Mouse (Mus musculus) embryonic stem cell, embryonic (primary cell): ENCODE measurements around the gene Grb10.

ENCODE experiments used
- CTCF ChIA-PET, 4 experiments: fragments of 300-600 bp in 2 of 4; fragments of 350-600 bp in 2 of 4; sonication (Branson Sonifier 250); formaldehyde crosslinking; loops; one replicate each; lab custom pipeline; 2022; ENCODE audit warnings: inconsistent platforms in 2 of 4; lab: Charles Lee
- POLR2A ChIA-PET, 4 experiments: fragments of 300-600 bp in 2 of 4; fragments of 350-600 bp in 2 of 4; sonication (Branson Sonifier 250); formaldehyde crosslinking; loops; one replicate each; lab custom pipeline; 2022; ENCODE audit warnings: antibody characterized with exemption in 4 of 4, inconsistent platforms in 1 of 4; lab: Charles Lee

Gene Grb10

DNA sequence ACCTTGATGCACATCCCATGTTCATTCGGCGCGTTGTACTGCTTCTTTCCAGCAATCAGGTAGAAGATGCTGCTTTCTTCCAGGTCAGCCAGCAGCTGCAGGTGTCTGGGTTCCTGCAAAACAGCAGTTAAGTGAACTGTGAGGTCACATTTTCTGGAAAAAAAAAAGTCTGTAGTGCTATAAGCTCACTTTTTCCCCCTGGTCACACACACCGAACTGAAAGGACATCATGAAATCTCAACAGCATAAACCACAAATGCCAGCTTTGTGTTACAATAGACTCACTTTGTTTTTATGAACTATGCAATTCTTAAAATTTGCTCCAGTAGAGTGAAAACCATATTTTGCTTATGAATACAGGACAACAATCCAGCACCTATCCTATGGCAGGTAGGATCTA lies 93.7 kb downstream of the Grb10 start:
- POLR2A ChIA-PET = interaction anchor here in 3 of 4 experiments (0.7 to 5.9 kb wide), 11 partner anchors 9 to 173 kb away, joined by 3 to 40 read pairs (median 22); partner anchors contain the start of gene Fignl1 (in 1 of the 3)
- CTCF ChIA-PET = no interaction called here

DNA sequence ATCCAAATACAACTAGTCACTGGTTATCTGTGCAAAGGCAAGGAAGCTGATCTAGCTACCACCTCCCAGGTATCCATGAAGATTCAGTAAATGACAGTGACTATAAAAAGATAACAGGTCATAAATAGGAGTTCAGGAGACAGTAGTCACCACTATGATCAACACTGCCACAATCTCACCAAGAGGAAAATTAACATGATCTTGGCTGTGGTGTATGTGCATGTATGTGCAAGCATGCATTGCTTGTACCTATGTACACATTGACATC lies 94.5 kb downstream of the Grb10 start:
- CTCF ChIA-PET = no interaction called here

DNA sequence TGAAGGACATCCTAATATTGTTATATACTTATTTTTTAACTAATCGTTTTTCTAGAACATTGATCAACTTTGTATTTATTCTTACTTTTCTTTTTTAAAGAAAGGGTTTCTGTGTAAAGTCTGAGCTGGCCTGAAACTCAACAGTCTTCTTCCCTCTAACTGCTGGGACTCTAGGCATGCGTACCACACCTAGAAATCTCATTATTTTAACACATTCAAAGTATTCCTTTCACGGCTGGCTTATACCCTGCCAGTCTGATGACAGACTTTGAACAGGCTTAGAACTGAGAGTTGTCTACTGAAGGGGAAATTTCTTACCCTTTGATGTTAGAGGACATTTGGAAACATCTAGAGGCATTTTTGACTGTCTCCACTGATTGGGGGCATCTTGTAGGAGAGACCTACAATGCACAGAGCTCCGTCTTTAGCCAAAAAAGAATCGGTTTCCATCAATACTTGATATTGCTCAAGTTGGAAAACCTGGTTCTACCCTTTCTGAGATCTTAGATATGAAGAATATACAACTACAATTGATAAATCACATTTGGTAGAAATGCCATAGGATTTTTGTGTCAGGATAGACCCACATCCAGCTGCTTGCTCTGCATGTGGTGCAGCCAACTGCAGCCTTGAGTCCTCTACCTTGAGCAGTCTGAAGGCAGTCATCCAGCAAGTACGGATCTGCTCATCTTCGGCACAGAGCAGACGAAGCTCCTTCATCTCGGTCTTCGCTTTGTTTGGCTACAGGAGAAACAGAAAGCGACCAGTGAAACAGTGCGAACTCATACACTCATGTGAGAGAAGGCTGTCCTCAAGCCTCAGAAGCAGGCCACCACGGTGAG lies 95.0 kb downstream of the Grb10 start:
- ChIA-PET CTCF (interaction anchor here (0.6 to 1.4 kb wide), 4 partner anchors 21 to 124 kb away, joined by 3 to 7 read pairs (median 3); no protein-coding TSS in a partner anchor), POLR2A (interaction anchor here in 3 of 4 experiments (0.5 to 5.9 kb wide), 29 partner anchors 9 to 134 kb away, joined by 3 to 40 read pairs (median 4); partner anchors contain the start of gene Fignl1 (in 1 of the 3))

More for the DNA sequence above, 94.5 kb downstream of the Grb10 start:
- POLR2A ChIA-PET = interaction anchor here in 3 of 4 experiments (0.7 to 5.9 kb wide), 16 partner anchors 10 to 174 kb away, joined by 3 to 40 read pairs (median 8); partner anchors contain the start of gene Fignl1 (in 1 of the 3)

DNA sequence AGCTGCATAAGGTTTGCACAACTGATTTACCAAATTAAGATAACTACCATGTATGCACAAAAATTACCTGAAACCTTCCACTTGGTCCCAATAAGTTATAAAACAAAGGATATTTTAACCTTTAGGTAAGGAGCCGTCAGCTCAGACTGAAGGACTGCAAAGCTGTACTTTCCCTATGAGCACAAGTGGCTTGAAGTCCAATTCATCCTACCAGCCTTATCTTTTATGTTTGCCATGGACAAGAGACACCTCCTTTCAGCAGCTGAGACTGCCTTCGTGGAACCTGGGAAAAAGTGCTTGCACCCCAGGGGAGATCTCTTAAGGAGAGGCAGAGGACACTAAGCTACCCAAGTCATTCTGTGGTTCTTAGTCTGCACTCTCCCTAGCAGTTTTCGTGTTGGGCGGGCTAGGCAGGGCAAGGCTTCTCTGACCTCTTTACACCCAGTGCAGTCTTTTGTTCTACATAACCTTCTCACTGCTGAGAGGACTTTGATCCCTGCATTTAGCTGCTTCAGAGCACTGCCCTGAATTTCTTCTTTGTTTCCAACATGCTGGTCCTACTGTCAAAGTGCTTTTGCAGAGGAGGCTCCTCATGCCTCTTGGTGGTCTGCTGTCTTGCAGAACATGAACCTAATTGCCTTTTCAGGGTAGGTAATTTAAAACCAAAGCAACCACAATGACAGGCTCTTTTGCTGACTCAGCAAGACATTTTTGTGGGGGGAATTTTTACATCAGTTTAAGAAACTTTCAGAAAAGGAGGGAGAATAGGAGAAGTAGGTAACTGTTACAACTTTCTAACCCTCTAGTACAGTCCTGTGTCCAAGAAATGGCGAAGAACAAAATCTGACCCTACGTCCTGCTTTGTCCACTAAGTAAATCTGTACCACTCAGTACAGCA lies 95.9 kb downstream of the Grb10 start:
- ChIA-PET POLR2A (interaction anchor here (0.5 to 5.5 kb wide), 36 partner anchors 8 to 508 kb away, joined by 3 to 40 read pairs (median 4); partner anchors contain the start of gene Fignl1 (in 1 of the 4)), CTCF (interaction anchor here (0.6 to 1.7 kb wide), 5 partner anchors 21 to 123 kb away, joined by 3 to 7 read pairs (median 3); no protein-coding TSS in a partner anchor)

DNA sequence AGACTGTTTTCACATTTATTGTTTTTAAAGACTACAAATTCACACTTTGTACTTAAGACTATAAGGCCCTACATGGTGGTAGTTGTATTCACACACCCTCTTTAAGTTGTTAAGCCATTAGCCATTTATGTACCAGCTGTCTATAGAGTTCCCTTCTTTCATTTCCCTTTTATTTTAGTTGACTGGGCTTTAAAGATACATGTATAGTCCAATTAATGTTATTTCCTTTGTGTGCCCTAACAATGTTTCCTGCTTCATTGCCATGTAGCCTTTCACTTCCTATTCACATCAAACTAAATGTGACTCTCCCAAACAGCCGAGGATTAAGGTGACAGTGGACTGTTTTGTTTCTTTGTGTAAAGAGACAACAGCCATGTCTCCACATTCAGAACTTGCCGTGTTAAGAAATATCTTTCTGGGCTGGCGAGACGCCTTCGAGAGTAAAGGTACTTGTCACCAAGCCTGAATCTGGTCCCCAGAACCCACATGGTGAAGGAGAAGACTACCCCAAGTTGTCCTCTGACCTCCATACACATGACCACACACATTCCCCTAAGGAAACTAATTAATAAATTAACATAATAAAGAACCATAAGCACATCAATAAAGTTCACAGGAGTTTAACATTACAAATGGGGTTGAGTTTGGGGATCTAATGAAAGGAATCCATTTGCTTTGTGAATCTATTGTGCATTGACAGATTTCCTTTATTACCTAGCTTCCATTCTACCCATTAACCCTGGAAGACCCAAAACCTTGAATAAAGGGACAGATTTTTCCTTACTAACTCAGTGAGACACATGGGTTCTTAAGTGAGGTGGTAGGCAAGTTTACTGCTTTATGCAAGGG lies 97.4 kb downstream of the Grb10 start:
- CTCF ChIA-PET = interaction anchor here in 2 of 4 experiments (0.6 to 1.7 kb wide), 2 partner anchors 52 to 120 kb away, joined by 6 to 8 read pairs; no protein-coding TSS in a partner anchor

DNA sequence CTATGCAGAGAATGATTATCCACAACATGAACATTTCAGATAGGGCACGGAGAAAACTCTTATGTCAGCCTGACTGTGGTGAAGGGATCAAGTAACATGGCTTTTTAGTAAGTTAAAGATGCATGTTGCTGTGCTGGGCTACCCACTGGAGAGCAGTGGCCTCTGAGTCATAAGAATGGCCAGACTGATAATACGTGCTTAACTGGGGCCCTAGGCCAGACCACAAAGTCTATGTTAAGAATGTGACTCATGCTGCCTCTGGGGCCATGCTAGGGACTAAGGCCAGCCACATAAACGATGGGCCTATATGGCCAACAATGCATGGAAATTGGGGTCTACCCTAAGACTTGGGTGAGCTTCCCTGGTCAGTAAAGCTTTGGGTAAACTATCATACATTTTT lies 98.9 kb downstream of the Grb10 start:
- CTCF ChIA-PET = interaction anchor here in 2 of 4 experiments (0.6 to 1.2 kb wide), 2 partner anchors 32 to 119 kb away, joined by 3 read pairs; no protein-coding TSS in a partner anchor
- POLR2A ChIA-PET = interaction anchor here in 3 of 4 experiments (0.6 to 3.7 kb wide), 13 partner anchors 8 to 949 kb away, joined by 3 to 27 read pairs (median 5); partner anchors contain the start of gene Fignl1 (in 1 of the 3)

More for the DNA sequence above, 97.4 kb downstream of the Grb10 start:
- POLR2A ChIA-PET = interaction anchor here (0.6 to 5.5 kb wide), 18 partner anchors 9 to 132 kb away, joined by 3 to 40 read pairs (median 4); partner anchors contain the start of gene Fignl1 (in 1 of the 4)

DNA sequence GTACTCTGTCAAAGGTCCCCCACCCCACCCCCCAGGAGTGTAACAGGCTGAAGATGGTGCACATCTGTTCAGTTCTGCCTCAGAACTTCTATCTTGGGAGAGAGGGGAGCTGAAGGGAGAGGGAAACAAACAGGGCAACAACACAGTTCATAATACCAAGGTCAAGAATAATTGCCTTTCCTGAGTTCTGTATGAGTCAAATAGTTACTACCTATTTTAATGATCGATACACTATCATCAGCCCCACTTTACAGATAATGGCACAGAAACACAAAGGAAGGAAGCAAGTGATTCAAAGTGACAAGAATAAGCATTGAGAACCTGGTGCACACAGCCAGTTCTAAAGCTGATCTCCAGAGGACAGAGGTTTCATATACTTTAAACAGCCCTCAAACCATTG lies 99.9 kb downstream of the Grb10 start:
- POLR2A ChIA-PET = interaction anchor here in 2 of 4 experiments (0.6 to 3.7 kb wide), 9 partner anchors 9 to 145 kb away, joined by 3 to 27 read pairs (median 4); partner anchors contain the start of gene Fignl1 (in 1 of the 2)
- CTCF ChIA-PET = interaction anchor here in 2 of 4 experiments (0.6 kb wide), 2 partner anchors 67 to 115 kb away, joined by 3 to 4 read pairs; no protein-coding TSS in a partner anchor

DNA sequence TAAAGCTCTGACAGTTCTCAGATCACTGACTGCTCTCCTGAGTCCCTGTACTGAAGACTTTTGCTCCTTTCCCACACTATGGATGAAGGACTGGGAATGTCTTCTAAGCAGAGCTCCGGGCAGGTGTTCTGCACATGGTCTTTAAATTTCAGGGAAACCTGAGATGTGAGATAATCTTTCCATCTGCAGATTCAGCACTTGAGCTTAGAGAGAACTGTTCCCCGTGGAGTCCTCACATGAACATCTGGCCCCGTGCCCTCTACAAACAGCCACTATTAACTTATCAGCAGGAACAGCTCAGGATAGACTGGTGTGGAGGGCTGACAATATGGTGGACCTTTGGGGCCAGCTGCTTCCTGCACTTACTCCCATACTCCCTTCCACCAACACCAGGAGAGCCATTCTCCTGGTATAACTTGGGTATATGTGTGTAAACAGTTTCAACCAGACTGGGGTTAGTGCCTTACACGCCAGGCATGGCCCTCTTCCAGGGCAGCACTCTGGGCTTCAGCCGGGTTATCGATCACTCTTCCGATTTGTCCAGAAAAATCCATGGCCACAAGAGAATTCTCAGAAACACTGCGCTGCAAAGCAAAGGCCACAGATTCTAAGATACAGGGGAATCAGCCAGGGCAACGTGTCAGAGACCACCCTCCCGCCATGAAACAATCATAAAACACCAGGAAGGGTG lies 101.0 kb downstream of the Grb10 start:
- CTCF ChIA-PET = no interaction called here
- POLR2A ChIA-PET = interaction anchor here (0.6 to 3.7 kb wide), 18 partner anchors 10 to 144 kb away, joined by 3 to 27 read pairs (median 4); no protein-coding TSS in a partner anchor

DNA sequence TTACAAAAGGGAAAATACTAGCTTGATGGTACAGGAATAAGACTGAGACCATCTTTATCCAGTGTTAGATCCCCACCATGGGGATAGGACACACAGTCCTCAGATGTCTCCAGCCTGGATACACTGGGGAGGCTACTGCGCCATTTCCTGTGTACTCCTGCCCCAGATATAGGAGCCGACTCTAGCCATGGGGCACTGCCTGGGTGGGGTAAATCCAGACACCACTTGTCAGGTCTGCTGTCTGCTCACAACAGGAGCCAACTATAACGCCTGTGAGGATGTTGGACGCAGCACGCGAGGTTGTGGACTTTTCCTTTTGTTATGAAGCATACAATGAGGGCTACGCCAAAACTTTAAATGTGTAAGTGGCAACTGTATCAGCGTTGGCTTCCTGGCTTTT lies 103.7 kb downstream of the Grb10 start:
- ChIA-PET POLR2A (interaction anchor here in 2 of 4 experiments (1.0 to 6.4 kb wide), 11 partner anchors 8 to 126 kb away, joined by 3 to 45 read pairs (median 4); partner anchors contain the start of gene Fignl1 (in 1 of the 2)), CTCF (no interaction called here)

DNA sequence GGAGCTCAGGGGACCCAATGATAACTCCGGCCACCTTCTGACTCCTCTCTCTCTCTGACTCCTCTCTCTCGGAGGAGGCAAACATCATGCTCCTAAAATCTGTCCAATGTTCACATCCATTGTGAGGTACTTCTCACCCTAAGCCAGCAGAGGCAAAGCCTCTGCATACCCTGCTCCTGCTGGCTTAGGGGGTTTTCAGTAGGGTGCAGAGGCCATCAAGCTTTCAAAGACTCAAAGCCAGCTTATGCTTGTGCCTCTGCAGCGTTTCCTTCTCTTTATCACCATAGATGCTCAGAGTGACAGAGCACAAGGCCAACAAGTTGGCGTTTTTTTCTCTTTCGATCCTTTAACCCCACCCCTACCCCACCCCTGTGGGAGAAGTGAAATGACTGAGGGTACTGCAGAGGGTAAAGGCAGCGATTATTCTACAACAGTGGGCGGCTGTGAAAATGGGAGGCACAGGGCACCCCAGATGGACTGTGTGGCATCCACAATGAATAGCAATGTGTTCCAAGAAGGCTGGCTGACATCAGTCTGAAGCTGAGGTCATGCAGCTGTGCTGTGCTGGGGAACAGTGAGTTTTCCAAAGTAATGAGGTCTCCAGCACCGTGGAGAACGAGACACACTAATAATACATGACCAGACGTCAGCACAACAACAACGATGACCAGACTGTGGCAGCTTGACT lies 106.2 kb downstream of the Grb10 start:
- ChIA-PET POLR2A (interaction anchor here (0.5 to 6.4 kb wide), 16 partner anchors 9 to 123 kb away, joined by 3 to 45 read pairs (median 4); partner anchors contain the start of gene Fignl1 (in 1 of the 4)), CTCF (interaction anchor here in 1 of 4 experiments (0.6 kb wide), 1 partner anchor 40 kb away, joined by 5 read pairs; no protein-coding TSS in a partner anchor)

DNA sequence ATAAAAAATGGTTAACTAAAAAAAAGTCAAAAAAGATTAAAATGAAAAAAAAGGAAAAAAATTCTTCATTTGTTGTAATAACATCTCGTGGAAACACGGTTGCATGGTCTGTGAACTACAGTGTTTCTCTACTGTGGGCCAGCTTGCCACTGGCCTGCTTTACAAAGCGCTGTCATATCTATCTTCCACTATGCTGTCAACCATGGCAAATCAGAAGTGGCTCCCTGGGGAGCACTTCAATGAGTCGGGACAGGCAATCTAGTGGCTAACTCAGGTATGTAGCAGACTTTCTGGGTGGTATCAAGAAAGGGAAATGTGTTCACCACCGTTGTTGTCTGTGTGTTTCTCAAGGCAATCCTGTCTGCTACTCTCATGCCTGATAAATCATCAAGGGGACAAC lies 106.8 kb downstream of the Grb10 start:
- ChIA-PET CTCF (interaction anchor here in 1 of 4 experiments (1.2 kb wide), 1 partner anchor 143 kb away, joined by 4 read pairs; no protein-coding TSS in a partner anchor), POLR2A (interaction anchor here in 3 of 4 experiments (0.5 to 6.4 kb wide), 15 partner anchors 9 to 123 kb away, joined by 3 to 45 read pairs (median 4); partner anchors contain the start of gene Fignl1 (in 1 of the 3))

DNA sequence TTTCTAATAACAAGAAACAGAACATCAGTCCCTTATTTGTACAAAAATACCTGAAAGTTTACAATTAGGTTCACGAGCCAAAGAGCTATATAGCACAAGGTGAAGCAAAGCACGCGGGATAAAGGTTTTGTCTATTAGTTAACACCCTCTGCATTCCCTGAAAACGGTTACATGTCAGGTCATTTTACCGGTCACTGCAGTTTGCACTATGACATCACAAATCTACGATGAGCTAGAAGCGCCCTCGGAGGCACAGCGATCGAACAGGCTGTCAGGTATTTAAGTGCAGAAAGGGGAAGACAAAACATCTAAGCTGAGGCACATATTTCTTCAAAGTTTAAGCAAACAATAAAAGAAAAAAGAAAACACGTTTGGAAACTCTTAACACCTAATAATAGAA lies 108.0 kb downstream of the Grb10 start:
- POLR2A ChIA-PET = interaction anchor here in 3 of 4 experiments (0.5 to 6.4 kb wide), 26 partner anchors 8 to 122 kb away, joined by 3 to 45 read pairs (median 4); partner anchors contain the start of gene Fignl1 (in 1 of the 3)
- CTCF ChIA-PET = interaction anchor here in 2 of 4 experiments (0.5 to 1.2 kb wide), 2 partner anchors 32 to 142 kb away, joined by 3 to 4 read pairs; no protein-coding TSS in a partner anchor

DNA sequence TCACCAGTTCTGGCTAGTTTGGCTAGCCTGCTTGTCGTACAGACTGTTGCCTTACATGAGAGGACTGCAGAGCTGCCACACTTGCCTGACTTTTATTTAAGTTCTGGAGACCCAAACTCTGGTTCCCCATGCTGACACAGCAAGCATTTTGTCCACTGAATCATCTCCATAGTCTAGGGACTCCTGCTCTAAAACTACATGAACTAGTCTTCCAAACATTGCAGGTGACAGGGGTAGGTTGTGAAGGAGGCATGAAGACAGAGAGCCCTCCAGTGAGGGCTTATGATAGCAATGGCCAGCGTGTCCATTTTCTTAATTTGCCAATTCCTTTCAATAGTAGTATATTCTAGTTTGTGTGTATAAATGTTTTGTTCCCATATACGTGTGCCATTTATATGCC lies 109.4 kb downstream of the Grb10 start:
- ChIA-PET CTCF (interaction anchor here in 1 of 4 experiments (1.0 kb wide), 1 partner anchor 140 kb away, joined by 3 read pairs; no protein-coding TSS in a partner anchor), POLR2A (interaction anchor here in 2 of 4 experiments (0.6 to 1.9 kb wide), 10 partner anchors 8 to 135 kb away, joined by 3 to 7 read pairs (median 3); no protein-coding TSS in a partner anchor)

DNA sequence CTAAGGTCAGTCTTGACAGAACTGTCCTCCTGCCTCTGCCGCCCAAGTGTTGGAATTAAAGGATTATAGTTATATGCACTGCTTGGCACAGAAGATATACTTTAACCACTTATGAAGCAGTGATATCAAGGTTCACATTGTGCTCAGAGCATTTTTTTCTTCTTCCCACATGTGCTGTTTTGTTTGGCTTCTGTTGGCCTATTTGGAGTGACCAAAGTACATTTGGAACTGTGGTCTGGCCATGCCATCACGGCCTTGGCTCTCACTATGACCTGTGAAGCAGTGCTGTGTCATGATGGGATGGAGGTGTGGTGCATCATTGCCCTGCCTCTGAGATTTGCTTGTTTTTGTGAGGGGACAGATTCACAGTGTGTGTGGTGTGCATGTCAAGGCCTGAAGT lies 109.9 kb downstream of the Grb10 start:
- CTCF ChIA-PET = no interaction called here

DNA sequence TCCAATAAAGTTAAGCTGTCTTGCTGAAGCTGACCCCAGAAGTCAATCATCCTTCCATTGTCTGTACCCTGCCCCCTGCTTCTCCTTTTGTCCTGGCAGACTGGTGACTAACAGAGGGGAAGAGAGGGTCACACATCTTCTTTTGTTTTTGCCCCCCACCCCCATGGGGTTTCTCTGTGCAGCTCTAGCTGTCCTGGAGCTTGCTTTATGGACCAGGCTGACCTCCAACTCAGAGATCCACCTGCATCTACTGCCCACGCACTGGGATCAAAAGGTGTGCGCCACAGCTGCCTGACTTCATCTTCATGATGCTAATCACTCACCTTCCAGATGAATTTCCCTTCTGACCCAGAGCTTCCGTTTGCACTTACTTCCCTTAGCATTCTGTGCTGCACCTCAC lies 114.6 kb downstream of the Grb10 start:
- POLR2A ChIA-PET = interaction anchor here in 3 of 4 experiments (0.6 to 6.8 kb wide), 29 partner anchors 8 to 135 kb away, joined by 3 to 69 read pairs (median 6); partner anchors contain the start of gene Fignl1 (in 3 of the 3)
- CTCF ChIA-PET = no interaction called here

More for the DNA sequence above, 109.9 kb downstream of the Grb10 start:
- POLR2A ChIA-PET = interaction anchor here in 2 of 4 experiments (0.5 to 6.8 kb wide), 5 partner anchors 49 to 1053 kb away, joined by 3 to 69 read pairs (median 4); no protein-coding TSS in a partner anchor
